Mouse (Mus musculus) limb, embryonic 14.5 days (tissue): ENCODE measurements around the gene Saa1. TPM values are rescaled to one million over a fixed set of nuclear protein-coding genes. Genes with fewer than 3 reads are reported as not detected.
"Not testable (repeated sequence)": the region's sequence is repeated elsewhere in the genome, so short reads cannot be mapped to it uniquely, and the experiment has no call there.

Source experiments
- ATAC-seq: fragments of 200-750 bp; cut with Nextera tagmentation; 2 replicates; pipeline ENCODE4 v1.8.0; 2017; ENCODE audit warnings: low read depth, moderate number of reproducible peaks, moderate TSS enrichment; ENCODE audit not compliant: low FRiP score
- DNase-seq: peaks from one replicate; pipeline ENCODE4 v3.0.0-alpha.2; 2015; ENCODE audit warnings: low spot score
- H3K27ac ChIP-seq: fragments of 300-500 bp; sonication (generic); replicated peaks from 2 replicates; pipeline ENCODE4 v1.5.1; 2014; ENCODE audit warnings: low read depth, mild to moderate bottlenecking, low read length, moderate library complexity, mixed read lengths
- H3K27me3 ChIP-seq: fragments of 300-500 bp; sonication (generic); 2 replicates; pipeline ENCODE4 v1.6.1; 2014; ENCODE audit warnings: low read length, mixed read lengths; ENCODE audit not compliant: control insufficient read depth, insufficient read depth
- H3K36me3 ChIP-seq: fragments of 300-500 bp; sonication (generic); 2 replicates; pipeline ENCODE4 v1.6.1; 2014; ENCODE audit warnings: mild to moderate bottlenecking, low read length, moderate library complexity, mixed read lengths; ENCODE audit not compliant: control insufficient read depth, insufficient read depth
- H3K4me1 ChIP-seq: fragments of 300-500 bp; sonication (generic); 2 replicates; pipeline ENCODE4 v1.6.1; 2014; ENCODE audit warnings: antibody characterized with exemption, low read length, mixed read lengths; ENCODE audit not compliant: control insufficient read depth, insufficient read depth
- H3K4me2 ChIP-seq: fragments of 300-500 bp; sonication (generic); replicated peaks from 2 replicates; pipeline ENCODE4 v1.6.1; 2014; ENCODE audit warnings: low read depth, mild to moderate bottlenecking, low read length, moderate library complexity; ENCODE audit not compliant: severe bottlenecking
- H3K4me3 ChIP-seq: fragments of 300-500 bp; sonication (generic); replicated peaks from 2 replicates; pipeline ENCODE4 v1.5.1; 2014; ENCODE audit warnings: low read length
- H3K9ac ChIP-seq: fragments of 300-500 bp; sonication (generic); 2 replicates; pipeline ENCODE4 v1.6.1; 2014; ENCODE audit warnings: mild to moderate bottlenecking, low read depth, low read length, moderate library complexity; ENCODE audit not compliant: severe bottlenecking
- H3K9me3 ChIP-seq: fragments of 300-500 bp; sonication (generic); 2 replicates; pipeline ENCODE4 v1.6.1; 2016; ENCODE audit warnings: low read length; ENCODE audit not compliant: control insufficient read depth
- POLR2A ChIP-seq: fragments of 200-500 bp; IDR thresholded peaks from 2 replicates; pipeline ENCODE4 v1.8.0; 2012; ENCODE audit warnings: inconsistent platforms, mild to moderate bottlenecking, moderate library complexity, borderline replicate concordance; ENCODE audit not compliant: insufficient read depth, insufficient read length; ENCODE audit errors: extremely low read depth
- WGBS: fragments of 180-500 bp; shearing (Covaris S2); extraction: QIAGEN DNeasy Blood & Tissue Kit; methylation state at CpG from one replicate; pipeline ENCODE4 v1.1.7; 2014; 5-methylcytosine and 5-hydroxymethylcytosine counted together
- polyA plus RNA-seq, 2 experiments: library from polyadenylated mRNA; depleted of rRNA in 1 of 2; stranded (reverse) in 1 of 2; unstranded in 1 of 2; fragments of >200 nt; fragmentation: Nextera tagmentation in 1 of 2; extraction: Ambion mirVana in 1 of 2; gene quantifications; 2 replicates each; pipeline versions ENCODE4 v1.2.1 to v1.2.3; 2012 to 2014

Saa1 gene
- polyA plus RNA-seq, 2 experiments = 0.24 to 0.44 TPM

DNA sequence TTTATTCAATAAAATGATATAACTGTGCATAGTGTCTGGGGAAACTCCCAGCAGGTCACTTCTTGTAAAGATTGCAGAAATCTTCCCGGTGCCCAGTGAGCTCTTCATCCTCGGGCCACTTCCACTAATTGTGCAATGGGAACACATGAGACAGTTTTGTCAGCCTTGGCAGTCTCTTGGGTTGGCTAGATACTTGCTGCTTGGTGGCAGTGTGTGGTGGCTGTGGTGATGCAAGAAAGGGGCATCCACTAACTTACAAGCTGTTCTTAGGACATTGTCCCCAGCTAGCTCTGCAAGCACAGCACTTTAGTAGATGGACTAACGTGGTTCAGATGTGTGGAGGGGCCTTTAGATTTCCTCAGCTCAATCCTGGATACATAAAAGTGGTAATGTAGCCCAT lies 3.0 kb upstream of the Saa1 start:
- H3K4me1 ChIP-seq = no peaks in the 10 kb centered on the region
- no peak for TF ChIP-seq POLR2A
- H3K27ac ChIP-seq = no peak overlapping the region
- ATAC-seq (no peak), DNase-seq (no peak)
- no peaks in the 10 kb centered on the region for H3K9me3 ChIP-seq
- H3K4me3 ChIP-seq = no peak overlapping the region
- no peaks in the 10 kb centered on the region for H3K36me3 ChIP-seq
- H3K9ac ChIP-seq = no peak overlapping the region
- no peaks in the 10 kb centered on the region for H3K27me3 ChIP-seq
- no peak overlapping the region for H3K4me2 ChIP-seq
- 61% methylated on average over 3 of the region's 3 CpGs for WGBS

DNA sequence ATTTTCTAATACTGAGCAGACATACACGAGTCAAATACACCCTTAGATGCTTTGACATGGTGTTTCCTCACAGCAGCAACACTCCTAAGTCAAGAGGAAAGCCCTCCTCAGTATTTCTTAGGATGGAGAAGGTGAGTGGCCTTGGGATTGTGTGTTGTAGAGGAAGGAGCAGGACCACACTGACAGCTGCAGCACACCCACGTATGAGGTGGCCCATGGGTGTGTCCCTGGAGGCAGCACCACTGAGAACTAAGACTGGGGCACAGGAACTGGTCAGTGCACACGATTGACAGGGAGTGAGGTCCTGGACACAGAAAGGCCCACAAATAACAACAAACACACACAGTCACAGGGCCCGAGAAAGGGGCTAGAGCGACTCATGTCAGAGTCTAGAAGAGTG lies 2.7 kb downstream of the Saa1 start:
- H3K36me3 ChIP-seq, H3K27ac ChIP-seq, H3K9ac ChIP-seq, H3K4me1 ChIP-seq, H3K4me3 ChIP-seq, DNase-seq, ATAC-seq, H3K9me3 ChIP-seq, H3K27me3 ChIP-seq, H3K4me2 ChIP-seq: not testable (repeated sequence)
- WGBS = 77% methylated on average over 5 of the region's 5 CpGs

DNA sequence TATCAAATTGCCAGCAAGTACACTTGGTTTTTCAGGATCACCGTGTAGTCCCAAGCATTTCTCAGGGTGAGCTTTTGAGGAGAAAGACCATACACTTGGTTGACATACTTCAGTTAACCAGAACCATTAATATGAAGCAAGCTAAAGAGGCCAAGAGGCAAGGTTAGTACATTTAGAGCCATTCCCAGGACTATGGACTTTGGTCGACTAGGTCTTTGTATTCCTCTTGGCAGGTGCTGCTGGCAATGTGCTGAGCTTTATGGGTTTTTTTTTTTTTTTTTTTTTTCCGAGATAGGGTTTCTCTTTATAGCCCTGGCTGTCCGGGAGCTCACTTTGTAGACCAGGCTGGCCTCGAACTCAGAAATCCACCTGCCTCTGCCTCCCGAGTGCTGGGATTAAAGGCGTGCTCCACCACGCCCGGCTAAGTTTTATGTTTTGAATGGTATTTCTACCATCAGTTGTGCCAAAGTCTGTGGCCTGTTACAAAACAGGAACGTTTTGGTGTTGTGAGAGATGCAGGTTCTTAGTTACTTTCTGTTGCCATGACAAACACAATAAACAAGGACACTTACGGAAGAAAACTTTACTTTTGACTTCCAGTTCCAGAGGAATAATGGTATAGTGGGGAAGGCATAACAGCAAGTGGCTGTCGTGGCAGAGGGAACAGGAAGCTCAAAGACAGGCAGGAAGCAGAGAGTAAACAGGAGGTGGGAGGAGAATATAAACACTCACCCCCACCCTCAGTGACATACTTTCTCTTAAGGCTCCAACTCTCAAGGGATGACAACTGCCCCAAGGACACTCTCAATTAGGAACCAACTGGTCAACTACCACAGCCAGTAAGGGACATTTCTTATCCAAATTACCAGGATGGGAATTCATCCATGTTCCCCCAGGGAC lies 4.0 kb downstream of the Saa1 start:
- no peak for DNase-seq
- no peak for ATAC-seq
- Histone ChIP-seq H3K4me3 (no peak overlapping the region), H3K36me3 (no peaks in the 10 kb centered on the region), H3K9me3 (no peaks in the 10 kb centered on the region), H3K9ac (no peak overlapping the region), H3K27me3 (no peaks in the 10 kb centered on the region), H3K4me2 (no peak overlapping the region), H3K27ac (no peak overlapping the region), H3K4me1 (no peaks in the 10 kb centered on the region)
- WGBS = 76% methylated on average over 12 of the region's 12 CpGs
- TF ChIP-seq POLR2A = no peak

DNA sequence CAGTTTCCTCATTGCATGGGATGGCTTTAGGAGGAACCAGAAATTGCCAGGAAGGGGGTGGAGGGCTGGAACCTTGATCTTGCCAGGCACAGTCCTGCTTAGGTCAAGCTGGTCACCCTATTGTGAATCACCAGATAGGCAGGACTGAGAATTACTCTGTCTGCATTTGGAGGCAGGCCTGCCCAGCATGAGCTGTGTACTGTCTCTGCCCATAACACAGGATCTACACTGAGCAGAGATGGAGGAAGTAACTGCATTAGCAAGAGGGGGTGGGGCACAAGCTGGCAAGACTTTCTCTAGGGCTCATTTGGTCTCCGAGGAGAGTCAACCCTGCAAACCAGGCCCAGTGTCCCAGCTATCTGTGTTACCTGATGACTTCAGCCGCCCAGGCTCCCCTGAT lies 7.8 kb downstream of the Saa1 start:
- DNase-seq (no peak), ATAC-seq (no peak)
- Histone ChIP-seq H3K36me3 (no peaks in the 10 kb centered on the region), H3K9me3 (no peaks in the 10 kb centered on the region), H3K27me3 (no peaks in the 10 kb centered on the region), H3K4me1 (no peaks in the 10 kb centered on the region), H3K9ac (no peak overlapping the region), H3K27ac (no peak overlapping the region), H3K4me3 (no peak overlapping the region), H3K4me2 (no peak overlapping the region)
- WGBS = 57% methylated on average over 2 of the region's 2 CpGs
- TF ChIP-seq POLR2A = no peak

DNA sequence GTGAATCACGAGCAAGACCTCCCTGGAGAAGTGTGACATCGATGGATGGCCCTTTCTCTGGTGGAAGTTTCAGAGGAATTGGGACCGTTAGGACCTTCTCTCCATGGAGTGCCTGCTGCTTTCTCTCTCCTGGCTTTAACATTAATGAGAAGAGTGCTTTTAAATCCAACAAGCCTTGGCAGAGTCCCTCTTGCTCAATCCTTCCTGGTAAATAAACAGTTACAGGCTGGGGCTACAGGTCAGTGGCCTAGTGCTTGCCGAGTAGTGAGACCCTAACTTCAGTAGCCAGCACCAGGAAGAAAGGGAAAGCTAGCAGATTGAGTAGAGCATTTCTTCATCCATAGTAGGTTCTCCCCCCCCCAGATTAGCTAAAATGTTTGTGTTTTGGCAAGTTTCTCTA lies 10.3 kb downstream of the Saa1 start, which contains the start of gene Saa4:
TSS of gene Saa4 (minus strand) at position 146 of the 400 bp plus-strand sequence.
- no peak within 1 kb of the TSS for H3K27ac ChIP-seq
- H3K4me3 ChIP-seq = no peak within 1 kb of the TSS
- no peaks in the 10 kb centered on the region for H3K36me3 ChIP-seq
- 76% methylated on average over 4 of the region's 4 CpGs for WGBS
- H3K4me1 ChIP-seq = no peaks in the 10 kb centered on the region
- no peak within 1 kb of the TSS for H3K9ac ChIP-seq
- H3K9me3 ChIP-seq = no peaks in the 10 kb centered on the region
- no peak within 1 kb of the TSS for H3K4me2 ChIP-seq
- no peak for TF ChIP-seq POLR2A
- no peaks in the 10 kb centered on the region for H3K27me3 ChIP-seq
- DNase-seq (no peak), ATAC-seq (no peak)
